Mouse (Mus musculus) left cerebral cortex, postnatal 25 days (tissue): ENCODE measurements around the gene Scarf1. TPM values are rescaled to one million over a fixed set of nuclear protein-coding genes. Genes with fewer than 3 reads are reported as not detected.

ENCODE experiments used
- DNase-seq, 2 experiments: peaks; one replicate each; pipeline ENCODE4 v3.0.0; 2022; ENCODE audit warnings: low spot score in 2 of 2, mixed read lengths in 1 of 2
- intact Hi-C: fragments of 180-260 bp; cut with DNase I; formaldehyde crosslinking; loops from one replicate; pipeline ENCODE4 v1.15.1; 2025
- total RNA-seq, 2 experiments: library from RNA; stranded (reverse); gene quantifications; 2 replicates each; pipeline ENCODE4 v1.2.3; 2021

Gene Scarf1
- total RNA-seq, 2 experiments from 2014 or later: 1.7 to 2.1 TPM

GRCm38 (mm10) chr11:75557142-75557541 lies 43.8 kb downstream of the Scarf1 start:
- DNase-seq: no peak
- intact Hi-C loops: no loop called here

DNA sequence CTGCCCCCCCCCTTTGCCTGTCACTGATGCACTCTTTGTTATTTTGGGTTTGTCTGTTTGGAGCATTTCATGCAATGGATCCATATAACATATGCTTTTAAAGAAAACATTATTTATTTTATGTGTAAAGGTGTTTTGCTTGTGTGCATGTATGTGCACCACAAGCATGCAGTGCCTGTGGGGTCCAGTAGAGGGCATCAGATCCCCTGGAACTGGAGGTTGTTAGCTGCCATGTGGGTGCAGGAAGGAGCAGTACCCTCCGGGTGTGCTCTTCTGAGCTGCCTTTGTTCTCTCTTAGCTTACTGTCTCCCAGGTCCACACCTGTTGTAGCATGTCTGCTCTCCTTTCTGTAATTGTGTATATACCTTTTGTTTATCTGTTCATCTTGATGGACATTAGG lies 44.8 kb downstream of the Scarf1 start:
- intact Hi-C loops: no loop called here
- no peak for DNase-seq

DNA sequence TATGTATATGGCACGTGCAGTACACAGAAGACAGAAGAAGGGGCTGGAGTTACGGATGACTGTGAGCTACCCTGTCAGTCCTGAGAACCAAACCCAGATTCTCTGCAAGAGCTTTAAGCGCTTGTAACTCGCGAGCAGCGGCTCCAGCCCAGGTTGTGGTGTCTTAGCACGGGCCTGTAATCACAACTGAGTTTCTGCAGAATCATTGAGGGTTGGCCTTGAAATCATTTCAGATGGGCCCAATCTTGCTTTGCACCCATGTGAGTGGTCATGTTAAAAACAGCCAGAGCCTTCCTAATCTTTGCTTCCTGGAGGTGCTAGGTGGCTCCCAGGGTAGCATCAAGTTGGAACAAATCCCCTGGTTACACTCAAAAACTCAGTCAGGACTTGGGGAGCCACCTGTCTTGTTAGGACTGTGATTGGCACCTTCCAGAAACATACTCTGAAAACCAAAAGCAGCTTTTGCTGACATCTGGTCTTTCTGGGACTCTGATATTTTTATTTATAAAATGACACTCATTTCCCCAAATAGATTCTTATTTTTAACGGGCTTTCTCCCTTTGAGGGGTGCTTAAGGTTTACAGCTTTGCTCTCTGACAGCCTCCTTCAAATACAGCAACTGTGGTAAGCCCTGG lies 46.6 kb downstream of the Scarf1 start:
- intact Hi-C loops: no loop called here
- no peak for DNase-seq

DNA sequence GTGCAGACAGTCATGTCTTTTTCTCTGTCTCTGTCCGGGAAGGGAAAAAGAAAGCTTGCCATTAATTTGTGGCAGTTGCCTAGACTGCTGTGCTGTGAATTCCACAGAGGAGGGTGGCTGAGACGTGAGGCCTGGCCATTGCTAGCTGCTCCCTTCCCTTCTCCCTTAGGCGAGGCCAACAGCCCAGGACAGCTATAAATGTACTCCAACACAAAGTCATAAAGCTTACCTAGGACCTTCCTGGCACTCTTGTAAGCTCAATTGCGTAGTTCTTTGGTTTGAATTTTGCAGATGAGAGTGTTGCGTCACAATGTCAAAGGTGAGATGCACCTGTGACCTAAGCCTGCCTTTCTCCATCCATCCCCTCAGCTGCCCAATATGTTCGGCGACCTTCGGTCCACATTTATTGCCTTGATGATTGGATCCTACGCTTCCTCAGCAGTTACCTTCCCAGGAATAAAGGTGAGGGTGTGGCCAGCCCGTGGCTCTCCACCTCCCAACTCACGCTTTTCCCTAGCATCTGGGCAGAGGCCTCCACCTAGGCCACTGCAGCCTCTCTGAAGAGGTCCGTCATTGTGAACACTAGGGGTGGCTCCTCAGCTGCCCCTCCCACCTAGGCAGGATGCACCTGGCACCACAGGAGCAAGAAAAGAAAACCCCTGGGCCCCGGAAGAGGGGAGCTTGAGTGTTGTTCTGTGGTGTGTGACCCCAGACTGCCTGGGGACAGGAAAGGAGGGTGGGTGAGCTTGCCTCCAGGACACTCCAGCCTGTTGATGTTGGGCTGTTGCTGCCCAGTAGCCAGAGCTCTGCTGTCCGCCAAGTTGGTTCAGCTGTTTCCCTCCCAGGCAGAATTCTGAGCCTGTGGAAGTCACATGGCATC lies 47.4 kb downstream of the Scarf1 start:
- no peak for DNase-seq
- intact Hi-C loops: no loop called here

- no peak for DNase-seq
- intact Hi-C loops: no loop called here
Observed at GRCm38 (mm10) chr11:75561410-75561791, 48.1 kb downstream of the Scarf1 start.

- no peak for DNase-seq
- intact Hi-C loops: no loop called here
Observed at GRCm38 (mm10) chr11:75562840-75563239, 49.5 kb downstream of the Scarf1 start.

DNA sequence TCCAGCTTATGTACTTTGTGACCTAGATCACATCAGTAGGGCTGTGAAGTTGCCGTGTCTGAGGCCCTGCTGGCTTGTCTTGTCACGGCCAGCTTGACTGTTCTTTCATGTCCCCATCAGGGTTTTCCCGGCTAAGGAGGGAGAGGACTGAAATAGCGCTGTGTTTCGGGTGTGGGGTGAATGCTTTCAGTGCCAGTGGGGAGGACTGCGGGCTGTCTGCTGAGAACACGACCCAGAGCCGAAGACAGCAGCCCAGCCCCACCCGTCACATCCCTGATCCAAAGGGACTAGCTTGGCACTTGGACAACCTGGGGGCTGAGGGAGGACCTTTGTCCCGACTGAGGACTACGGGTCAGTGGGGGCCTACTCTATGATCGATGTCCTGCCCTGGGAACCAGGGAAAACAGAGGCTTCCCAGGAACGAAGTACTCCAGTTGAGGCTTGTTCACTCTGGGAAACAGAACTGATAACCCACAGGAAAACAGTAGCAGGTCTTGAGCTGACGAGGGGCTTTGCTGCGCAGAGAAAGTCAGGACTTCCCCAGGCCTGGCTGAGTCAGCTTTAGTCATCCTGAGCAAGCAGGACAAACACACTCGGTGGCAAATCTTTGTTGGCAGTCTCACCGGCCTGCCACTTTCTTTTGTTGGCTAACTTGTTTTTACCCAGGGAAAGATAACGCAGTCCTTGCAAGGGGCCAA lies 50.7 kb downstream of the Scarf1 start:
- intact Hi-C loops: no loop called here
- DNase-seq: peak in 1 of 2 experiments; percentile 62

DNA sequence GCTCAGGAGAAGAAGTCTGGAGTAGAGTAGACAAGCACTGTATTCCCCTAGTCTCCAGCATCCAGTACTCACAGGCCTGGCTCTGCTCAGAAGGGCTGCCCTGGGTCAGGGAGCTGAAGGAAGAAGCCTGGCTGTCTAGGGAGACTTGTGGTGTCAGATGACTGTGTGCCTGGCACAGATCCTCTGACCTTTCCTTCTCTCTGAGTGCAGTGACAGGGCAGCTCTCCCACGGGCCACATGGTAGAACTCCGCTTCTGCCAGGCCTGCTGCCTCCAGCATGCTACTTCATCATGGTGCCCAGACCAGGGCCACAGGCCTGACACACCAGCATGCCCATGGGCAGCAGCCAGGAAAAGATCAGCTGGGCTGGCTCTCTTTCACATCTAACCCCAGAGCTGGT lies 52.5 kb downstream of the Scarf1 start:
- no peak for DNase-seq
- intact Hi-C loops: no loop called here

- intact Hi-C loops: no loop called here
Observed at GRCm38 (mm10) chr11:75566276-75567196, 53.2 kb downstream of the Scarf1 start.

GRCm38 (mm10) chr11:75567346-75568114 lies 54.2 kb downstream of the Scarf1 start:
- intact Hi-C loops: no loop called here
- no peak for DNase-seq

More at GRCm38 (mm10) chr11:75566276-75567196, 53.2 kb downstream of the Scarf1 start:
- no peak for DNase-seq

GRCm38 (mm10) chr11:75568115-75568511 lies 54.8 kb downstream of the Scarf1 start:
- intact Hi-C loops: no loop called here
- DNase-seq: no peak

GRCm38 (mm10) chr11:75568962-75569361 lies 55.6 kb downstream of the Scarf1 start:
- intact Hi-C loops: no loop called here
- DNase-seq: no peak

DNA sequence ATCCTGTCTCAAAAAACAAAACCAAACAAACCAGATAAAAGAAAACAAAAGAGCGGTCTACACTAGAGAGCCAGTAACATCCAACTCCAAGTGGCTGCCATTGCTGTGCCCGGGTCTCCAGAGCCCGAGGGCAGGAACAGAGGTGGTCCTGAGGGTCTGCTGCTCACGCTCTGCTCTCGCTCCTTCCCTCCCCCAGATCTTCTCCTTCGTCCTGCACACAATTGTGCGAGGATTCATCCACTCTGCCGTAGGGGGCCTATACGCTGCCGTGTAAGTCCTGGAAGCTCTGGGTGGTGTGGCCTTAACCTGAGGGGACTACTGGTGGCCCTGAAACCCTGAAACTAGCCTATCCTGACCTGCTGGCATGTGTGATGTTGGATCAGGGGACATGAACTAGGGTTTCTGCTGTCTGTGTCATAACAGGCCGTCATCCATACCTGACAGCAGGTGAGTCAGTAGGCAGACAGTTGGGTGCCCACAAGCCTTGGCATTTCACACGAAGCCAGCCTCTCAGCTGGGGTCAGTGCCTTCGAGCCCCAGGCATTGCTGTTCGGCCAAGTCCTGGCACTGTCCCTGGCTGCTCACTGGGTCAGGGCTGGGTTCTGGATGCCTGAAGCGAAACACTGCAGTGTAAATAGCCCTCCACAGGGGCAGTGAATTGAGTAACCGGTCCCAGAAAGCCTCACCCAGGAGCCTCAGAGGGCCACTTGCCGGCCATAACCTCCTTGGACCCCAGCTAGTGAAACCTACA lies 57.2 kb downstream of the Scarf1 start:
- DNase-seq: no peak
- intact Hi-C loops: loop anchor here (5.0 to 10.0 kb wide), 2 partner anchors 168 to 396 kb away; partner anchors contain the start of gene Ovca2

DNA sequence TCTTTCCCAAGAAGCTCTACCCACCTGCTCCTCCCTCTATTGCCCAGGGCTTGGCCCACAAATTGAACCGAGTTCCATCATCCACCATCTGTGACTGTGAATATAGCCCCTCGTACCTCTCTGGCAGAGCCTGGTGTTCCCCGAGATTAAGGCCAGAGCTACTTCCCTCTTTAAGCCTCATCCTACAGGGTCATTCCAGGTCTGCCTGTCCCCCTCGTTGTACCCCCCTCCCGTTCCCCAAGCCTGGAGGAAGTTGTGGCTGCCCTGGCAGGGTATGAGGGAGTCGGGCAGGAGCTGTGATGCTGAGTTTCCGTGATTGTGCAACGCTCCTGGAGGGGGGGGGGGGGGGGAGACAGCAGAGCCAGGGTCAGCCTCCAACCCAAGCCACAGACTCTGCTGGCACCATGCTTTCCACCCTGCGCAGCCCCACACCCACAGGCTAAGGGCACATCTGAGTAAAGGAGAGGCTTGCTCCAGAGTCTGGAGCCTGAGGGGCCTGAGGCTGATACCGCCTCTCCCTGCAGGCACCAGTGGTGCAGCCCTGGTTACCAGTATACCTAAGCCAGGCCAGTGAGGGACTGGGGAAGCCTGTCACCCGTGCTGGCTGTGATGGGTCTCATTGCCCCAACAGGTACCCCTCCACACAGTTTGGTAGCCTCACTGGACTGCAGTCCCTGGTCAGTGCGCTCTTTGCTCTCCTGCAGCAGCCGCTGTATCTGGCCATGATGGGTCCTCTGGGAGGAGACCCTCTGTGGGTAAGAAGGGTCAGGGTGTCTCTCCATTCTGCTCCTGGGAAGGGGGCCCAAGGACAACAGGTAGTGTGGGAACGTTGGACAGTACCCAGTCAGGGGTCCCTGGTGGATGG lies 58.0 kb downstream of the Scarf1 start:
- no peak for DNase-seq
- intact Hi-C loops: loop anchor here (5.0 to 10.0 kb wide), 2 partner anchors 169 to 397 kb away; partner anchors contain the start of gene Ovca2

DNA sequence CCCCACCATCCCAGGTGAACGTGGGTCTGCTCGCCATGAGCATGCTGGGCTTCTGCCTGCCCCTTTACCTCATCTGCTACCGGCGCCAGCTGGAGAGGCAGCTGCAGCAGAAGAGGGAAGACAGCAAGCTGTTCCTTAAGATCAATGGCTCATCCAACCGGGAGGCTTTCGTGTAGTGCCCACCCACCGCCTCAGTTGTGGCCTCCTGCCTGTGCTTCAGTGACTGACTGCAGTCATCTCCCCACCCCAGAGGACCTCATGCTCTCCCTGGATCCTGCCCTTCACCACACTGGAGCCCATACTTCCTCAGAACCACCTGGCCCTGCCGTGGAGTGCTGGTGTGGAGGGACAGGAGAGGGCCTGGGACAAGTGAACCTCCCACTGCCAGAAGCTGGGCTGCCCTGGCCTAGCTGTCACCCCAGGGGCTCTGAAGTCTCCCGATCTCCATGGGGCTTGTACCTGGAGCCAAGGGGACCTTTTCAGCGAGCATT lies 59.0 kb downstream of the Scarf1 start:
- DNase-seq: peak; percentile 54 to 58
- intact Hi-C loops: loop anchor here (5.0 to 10.0 kb wide), 2 partner anchors 170 to 398 kb away; partner anchors contain the start of gene Ovca2

DNA sequence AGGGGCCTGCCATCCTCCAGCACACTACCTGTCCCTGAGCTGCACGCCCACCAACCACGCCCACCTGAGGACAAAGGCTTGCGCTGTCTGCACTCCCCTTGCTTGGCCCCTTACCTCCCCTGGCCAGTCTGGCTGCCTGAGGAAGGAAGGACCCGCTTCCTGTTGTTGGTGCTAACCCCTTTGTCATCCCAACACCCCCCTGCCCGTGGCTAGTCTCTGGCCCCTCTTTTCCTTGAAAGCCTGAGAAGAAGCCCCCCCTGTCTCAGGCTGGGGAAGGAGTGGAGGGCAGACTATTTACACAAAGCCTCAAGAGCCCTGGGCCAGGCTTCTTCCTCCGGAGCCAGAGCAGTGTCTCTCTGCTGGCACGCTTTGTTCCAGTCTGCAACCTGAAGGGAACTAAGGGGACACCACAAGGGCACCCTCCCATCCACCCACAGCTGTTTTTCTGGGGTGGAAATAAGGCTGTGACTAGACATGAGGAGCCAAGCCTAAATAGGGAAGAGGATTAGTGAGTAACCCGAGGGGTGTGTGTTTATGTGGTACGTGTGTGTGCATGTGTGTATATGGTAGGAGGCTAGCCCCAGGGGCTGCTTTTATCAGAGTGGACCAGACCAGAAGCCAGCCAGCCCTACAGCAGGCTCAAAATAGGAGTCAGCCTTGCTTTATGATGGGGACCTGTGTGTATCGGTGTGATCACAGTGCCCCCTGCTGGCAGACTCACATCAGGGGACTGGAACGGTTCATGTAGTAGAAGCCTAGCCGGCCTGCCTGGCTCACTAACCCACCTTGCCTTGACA lies 59.7 kb downstream of the Scarf1 start:
- peak; percentile 91 to 96 for DNase-seq
- intact Hi-C loops: loop anchor here (1.0 to 10.0 kb wide), 3 partner anchors 43 to 398 kb away; partner anchors contain the start of gene Ovca2
